Mouse (Mus musculus): ENCODE measurements around the gene Clta. TPM values are rescaled to one million over a fixed set of nuclear protein-coding genes. Genes with fewer than 3 reads are reported as not detected.

Clta gene
- polyA plus RNA-seq, 1 experiment from 2014 or later = 237 TPM

DNA sequence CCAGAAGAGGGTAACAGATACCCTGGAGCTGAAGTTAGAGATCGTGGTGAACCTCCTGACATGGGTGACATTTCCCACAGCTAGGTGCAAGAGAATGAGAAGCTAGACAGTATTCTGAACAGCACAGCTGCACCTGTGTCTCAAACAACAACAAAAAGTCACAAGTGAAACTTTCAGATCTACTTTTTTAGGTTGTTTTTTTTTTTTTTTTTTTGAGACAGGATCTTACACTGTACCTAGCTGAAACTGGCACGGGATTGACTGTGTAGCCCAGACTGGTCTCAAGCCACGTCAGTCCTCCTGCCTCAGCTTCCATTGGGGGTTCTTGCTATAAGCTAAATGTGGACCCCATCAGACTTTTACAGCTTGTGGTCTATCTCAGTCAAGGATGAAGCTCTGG, 69.5 kb downstream of the Clta start:
- H3K36me3 ChIP-seq (ENCODE audit: control insufficient read depth, insufficient read depth, low read length) = no peaks in the 10 kb centered on the region
- no peak overlapping the region for H3K9ac ChIP-seq (replicated peaks; ENCODE audit: low read depth, low read length)
- no peak overlapping the region for H3K27ac ChIP-seq (ENCODE audit: low read length)
- no peak for ATAC-seq (ENCODE audit: insufficient number of reproducible peaks, insufficient read depth, low FRiP score, low read depth)
- no peaks in the 10 kb centered on the region for H3K9me3 ChIP-seq (ENCODE audit: control insufficient read depth, low read depth, low read length)
- no peaks in the 10 kb centered on the region for H3K27me3 ChIP-seq (ENCODE audit: control insufficient read depth, insufficient read depth, low read length)
- H3K4me2 ChIP-seq (replicated peaks; ENCODE audit: low read depth, low read length) = no peak overlapping the region
- H3K4me1 ChIP-seq (ENCODE audit: control insufficient read depth, insufficient read depth, low read length) = peaks cover 7% of the 10 kb centered on the region
- H3K4me3 ChIP-seq (ENCODE audit: low read depth, low read length) = no peak overlapping the region
- WGBS = 74% methylated on average over 3 of the region's 3 CpGs

GRCm38 (mm10) chr4:44074422-44074821, 70.2 kb downstream of the Clta start:
- H3K4me2 ChIP-seq (replicated peaks; ENCODE audit: low read depth, low read length) = no peak overlapping the region
- ATAC-seq (ENCODE audit: insufficient number of reproducible peaks, insufficient read depth, low FRiP score, low read depth) = no peak
- WGBS = 65% methylated on average over 4 of the region's 4 CpGs
- no peak overlapping the region for H3K27ac ChIP-seq (ENCODE audit: low read length)
- H3K27me3 ChIP-seq (ENCODE audit: control insufficient read depth, insufficient read depth, low read length) = no peaks in the 10 kb centered on the region
- no peaks in the 10 kb centered on the region for H3K9me3 ChIP-seq (ENCODE audit: control insufficient read depth, low read depth, low read length)
- H3K36me3 ChIP-seq (ENCODE audit: control insufficient read depth, insufficient read depth, low read length) = no peaks in the 10 kb centered on the region
- H3K4me3 ChIP-seq (ENCODE audit: low read depth, low read length) = no peak overlapping the region
- H3K9ac ChIP-seq (replicated peaks; ENCODE audit: low read depth, low read length) = no peak overlapping the region
- H3K4me1 ChIP-seq (ENCODE audit: control insufficient read depth, insufficient read depth, low read length) = peaks cover 7% of the 10 kb centered on the region

DNA sequence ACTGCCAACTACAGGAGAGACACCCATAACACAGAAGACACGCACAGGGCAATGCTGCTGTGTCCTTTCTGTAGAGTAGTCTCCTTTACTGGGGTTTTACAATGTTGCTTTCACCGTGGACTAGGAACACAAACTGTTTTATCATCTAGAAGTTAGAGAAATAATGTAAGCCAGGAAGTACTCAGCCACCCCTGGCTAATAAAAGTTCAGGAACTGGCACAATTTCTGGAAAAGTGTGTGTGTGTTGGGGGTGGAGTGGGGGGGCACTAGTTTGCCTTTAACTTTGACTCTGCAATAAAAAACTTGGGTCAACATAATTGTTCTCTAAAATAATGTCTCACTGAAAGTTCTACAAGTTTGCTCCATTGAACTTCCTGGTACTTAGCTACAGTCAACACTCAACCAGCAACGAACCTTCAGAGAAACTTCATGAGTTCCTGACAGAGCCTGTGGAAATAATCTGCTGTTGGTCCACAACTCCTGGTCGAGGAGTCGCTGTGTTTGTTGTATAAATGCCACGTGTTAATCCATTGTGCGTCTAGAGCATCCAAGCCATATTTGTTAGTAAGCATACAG, 74.2 kb downstream of the Clta start:
- no peaks in the 10 kb centered on the region for H3K27me3 ChIP-seq (ENCODE audit: control insufficient read depth, insufficient read depth, low read length)
- WGBS = 80% methylated on average over 7 of the region's 7 CpGs
- ATAC-seq (ENCODE audit: insufficient number of reproducible peaks, insufficient read depth, low FRiP score, low read depth) = no peak
- H3K4me2 ChIP-seq (replicated peaks; ENCODE audit: low read depth, low read length) = no peak overlapping the region
- no peaks in the 10 kb centered on the region for H3K36me3 ChIP-seq (ENCODE audit: control insufficient read depth, insufficient read depth, low read length)
- H3K4me1 ChIP-seq (ENCODE audit: control insufficient read depth, insufficient read depth, low read length) = no peaks in the 10 kb centered on the region
- H3K4me3 ChIP-seq (ENCODE audit: low read depth, low read length) = no peak overlapping the region
- H3K27ac ChIP-seq (ENCODE audit: low read length) = no peak overlapping the region
- H3K9me3 ChIP-seq (ENCODE audit: control insufficient read depth, low read depth, low read length) = no peaks in the 10 kb centered on the region
- no peak overlapping the region for H3K9ac ChIP-seq (replicated peaks; ENCODE audit: low read depth, low read length)

Other genes with a start within 250 kb of the Clta start
- not detected in 2 replicates for gene Olfr159, start 233.4 kb upstream of the Clta start, polyA plus RNA-seq (2014; fragmentation: Nextera tagmentation; extraction: Ambion mirVana)
- gene Olfr156, start 180.6 kb upstream of the Clta start, polyA plus RNA-seq (2014; fragmentation: Nextera tagmentation; extraction: Ambion mirVana) = not detected in 2 replicates
- not detected in 2 replicates for gene Olfr157, start 164.3 kb upstream of the Clta start, polyA plus RNA-seq (2014; fragmentation: Nextera tagmentation; extraction: Ambion mirVana)
- gene Olfr155, start 152.9 kb upstream of the Clta start, polyA plus RNA-seq (2014; fragmentation: Nextera tagmentation; extraction: Ambion mirVana) = not detected in 2 replicates
- gene Reck, start 128.9 kb upstream of the Clta start, polyA plus RNA-seq (2014; fragmentation: Nextera tagmentation; extraction: Ambion mirVana) = 36.0 and 38.8 TPM in 2 replicates
- 117 and 121 TPM in 2 replicates for gene Glipr2, start 47.1 kb upstream of the Clta start, polyA plus RNA-seq (2014; fragmentation: Nextera tagmentation; extraction: Ambion mirVana)
- not detected in 2 replicates for gene Ccin, start 21.0 kb upstream of the Clta start, polyA plus RNA-seq (2014; fragmentation: Nextera tagmentation; extraction: Ambion mirVana)
- 26.0 and 28.9 TPM in 2 replicates for gene Gne, start 79.7 kb downstream of the Clta start, polyA plus RNA-seq (2014; fragmentation: Nextera tagmentation; extraction: Ambion mirVana)
- 37.0 and 40.4 TPM in 2 replicates for gene Rnf38, start 229.3 kb downstream of the Clta start, polyA plus RNA-seq (2014; fragmentation: Nextera tagmentation; extraction: Ambion mirVana)

Data from stomach, embryonic 14.5 days (tissue).